Mouse (Mus musculus) E14TG2a.4 (cell line): ENCODE measurements around the gene Efnb3.

Experiments
- CTCF ChIP-seq: conservative IDR thresholded peaks from 2 replicates; pipeline ENCODE4 v1.5.1; 2014; ENCODE audit warnings: low read length
- NANOG ChIP-seq: IDR thresholded peaks from 2 replicates; pipeline ENCODE4 v1.6.1; 2014; ENCODE audit warnings: borderline replicate concordance, low read length, mixed read lengths

DNA sequence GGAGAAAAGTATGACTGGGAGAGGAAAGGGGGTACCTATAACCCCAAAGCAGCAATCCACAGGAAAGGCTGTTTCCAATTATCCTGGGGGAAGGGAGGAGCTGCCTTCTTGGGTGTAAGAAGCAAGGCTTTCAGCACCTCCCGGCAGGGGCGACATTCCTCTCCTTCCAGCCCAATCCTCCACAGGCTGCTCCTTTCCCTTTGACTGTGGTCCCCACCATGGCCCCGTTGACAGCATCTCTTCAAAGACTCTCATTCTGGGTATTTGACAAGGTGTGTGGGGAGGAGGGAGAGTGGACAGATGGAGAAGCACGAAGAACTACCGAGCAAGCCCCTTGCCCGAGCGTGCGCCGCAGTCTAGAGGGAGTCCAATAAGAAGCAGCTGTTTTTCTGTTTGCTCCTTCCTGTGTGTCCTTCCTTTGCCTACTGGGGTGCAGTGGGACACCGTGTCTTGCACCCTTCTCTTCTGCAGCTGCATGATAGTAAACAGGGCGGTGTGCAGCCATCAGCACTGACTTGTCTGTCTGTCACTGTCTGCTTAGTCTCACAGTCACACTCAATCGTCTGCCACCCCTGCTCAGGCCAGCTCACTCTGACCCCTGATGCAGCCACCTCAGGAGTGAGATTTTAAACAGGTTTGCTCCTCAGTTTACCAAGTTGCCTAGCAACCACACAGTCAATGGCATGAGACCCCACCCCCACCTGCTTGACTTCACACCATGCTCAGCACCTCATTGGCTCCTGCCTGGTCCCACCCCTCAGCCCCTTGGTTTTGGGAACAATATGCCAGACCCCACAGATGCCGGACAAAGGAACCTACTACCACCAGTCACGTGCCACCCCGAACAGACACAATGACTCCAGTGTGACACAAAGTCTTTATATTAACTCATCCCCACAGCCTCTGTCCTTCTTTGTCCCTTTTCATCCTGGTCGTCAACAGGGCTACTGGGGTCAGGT lies 1.2 kb upstream of the Efnb3 start:
- TF ChIP-seq CTCF (no peak), NANOG (no peak)
